Mouse (Mus musculus): ENCODE data around the gene Dph5. TPM values are rescaled to one million over a fixed set of nuclear protein-coding genes. Genes with fewer than 3 reads are reported as not detected.

Dph5 gene
- polyA plus RNA-seq, 1 experiment: 14.1 TPM

- Histone ChIP-seq H3K79me2 (ENCODE audit: control insufficient read depth, insufficient read depth) (no peaks in the 10 kb centered on the region), H3K36me3 (ENCODE audit: control insufficient read depth, insufficient read depth) (peaks cover 67% of the 10 kb centered on the region), H3K27me3 (ENCODE audit: control insufficient read depth, insufficient read depth, insufficient read length) (no peaks in the 10 kb centered on the region), H3K4me3 (ENCODE audit: insufficient read depth, poor library complexity, severe bottlenecking) (no peak overlapping the region), H3ac (ENCODE audit: control insufficient read depth, insufficient read length, low read depth) (no peak overlapping the region), H3K79me3 (ENCODE audit: low read depth) (no peaks in the 10 kb centered on the region)
- TF ChIP-seq MAX (IDR thresholded peaks at IDR 0.05) (no peak), USF1 (IDR thresholded peaks at IDR 0.05; ENCODE audit: low read depth) (no peak), MYOG (IDR thresholded peaks at IDR 0.05; ENCODE audit: control insufficient read depth, extremely low read depth, insufficient read length) (no peak), CTCF (IDR thresholded peaks at IDR 0.05; ENCODE audit: control insufficient read depth, insufficient read depth, insufficient read length) (no peak), FOSL1 (IDR thresholded peaks at IDR 0.05; ENCODE audit: insufficient read depth, low read length, poor library complexity, severe bottlenecking) (no peak), CEBPB (IDR thresholded peaks at IDR 0.05; ENCODE audit: low read depth) (no peak), MYOD1 (IDR thresholded peaks at IDR 0.05; ENCODE audit: control insufficient read depth, insufficient read length, low read depth) (no peak)
Measured at GRCm38 (mm10) chr3:115949220-115949920, 61.7 kb downstream of the Dph5 start.

- H3K27me3 ChIP-seq (ENCODE audit: control insufficient read depth, insufficient read depth, insufficient read length): no peaks in the 10 kb centered on the region
- H3K36me3 ChIP-seq (ENCODE audit: control insufficient read depth, insufficient read depth): peaks cover 68% of the 10 kb centered on the region
- H3K4me3 ChIP-seq (ENCODE audit: insufficient read depth, poor library complexity, severe bottlenecking): no peak overlapping the region
- H3K79me2 ChIP-seq (ENCODE audit: control insufficient read depth, insufficient read depth): no peaks in the 10 kb centered on the region
- no peaks in the 10 kb centered on the region for H3K79me3 ChIP-seq (ENCODE audit: low read depth)
- no peak overlapping the region for H3ac ChIP-seq (ENCODE audit: control insufficient read depth, insufficient read length, low read depth)
- no peak for TF ChIP-seq CTCF (IDR thresholded peaks at IDR 0.05; ENCODE audit: control insufficient read depth, insufficient read depth, insufficient read length)
Measured at GRCm38 (mm10) chr3:115949921-115950877, 62.6 kb downstream of the Dph5 start.

- Histone ChIP-seq H3K4me3 (ENCODE audit: insufficient read depth, poor library complexity, severe bottlenecking) (no peak overlapping the region), H3K27me3 (ENCODE audit: control insufficient read depth, insufficient read depth, insufficient read length) (no peaks in the 10 kb centered on the region), H3K79me2 (ENCODE audit: control insufficient read depth, insufficient read depth) (no peaks in the 10 kb centered on the region), H3K79me3 (ENCODE audit: low read depth) (no peaks in the 10 kb centered on the region), H3K36me3 (ENCODE audit: control insufficient read depth, insufficient read depth) (peaks cover 71% of the 10 kb centered on the region), H3ac (ENCODE audit: control insufficient read depth, insufficient read length, low read depth) (no peak overlapping the region)
- TF ChIP-seq USF1 (IDR thresholded peaks at IDR 0.05; ENCODE audit: low read depth) (no peak), MYOD1 (IDR thresholded peaks at IDR 0.05; ENCODE audit: control insufficient read depth, insufficient read length, low read depth) (no peak), CTCF (IDR thresholded peaks at IDR 0.05; ENCODE audit: control insufficient read depth, insufficient read depth, insufficient read length) (no peak), CEBPB (IDR thresholded peaks at IDR 0.05; ENCODE audit: low read depth) (no peak), MYOG (IDR thresholded peaks at IDR 0.05; ENCODE audit: control insufficient read depth, extremely low read depth, insufficient read length) (no peak), MAX (IDR thresholded peaks at IDR 0.05) (no peak)
Measured at GRCm38 (mm10) chr3:115951221-115951620, 63.6 kb downstream of the Dph5 start.

GRCm38 (mm10) chr3:115952356-115952755, 64.7 kb downstream of the Dph5 start:
- H3K36me3 ChIP-seq (ENCODE audit: control insufficient read depth, insufficient read depth): peaks cover 76% of the 10 kb centered on the region
- no peak overlapping the region for H3K4me3 ChIP-seq (ENCODE audit: insufficient read depth, poor library complexity, severe bottlenecking)
- no peak overlapping the region for H3ac ChIP-seq (ENCODE audit: control insufficient read depth, insufficient read length, low read depth)
- H3K79me2 ChIP-seq (ENCODE audit: control insufficient read depth, insufficient read depth): no peaks in the 10 kb centered on the region
- no peak for TF ChIP-seq MAX (IDR thresholded peaks at IDR 0.05)
- no peak for TF ChIP-seq FOSL1 (IDR thresholded peaks at IDR 0.05; ENCODE audit: insufficient read depth, low read length, poor library complexity, severe bottlenecking)
- TF ChIP-seq MYOG (IDR thresholded peaks at IDR 0.05; ENCODE audit: control insufficient read depth, extremely low read depth, insufficient read length): no peak
- TF ChIP-seq CEBPB (IDR thresholded peaks at IDR 0.05; ENCODE audit: low read depth): no peak
- no peak for TF ChIP-seq MYOD1 (IDR thresholded peaks at IDR 0.05; ENCODE audit: control insufficient read depth, insufficient read length, low read depth)
- no peak for TF ChIP-seq USF1 (IDR thresholded peaks at IDR 0.05; ENCODE audit: low read depth)
- no peak for TF ChIP-seq CTCF (IDR thresholded peaks at IDR 0.05; ENCODE audit: control insufficient read depth, insufficient read depth, insufficient read length)
- no peaks in the 10 kb centered on the region for H3K79me3 ChIP-seq (ENCODE audit: low read depth)
- no peaks in the 10 kb centered on the region for H3K27me3 ChIP-seq (ENCODE audit: control insufficient read depth, insufficient read depth, insufficient read length)

DNA sequence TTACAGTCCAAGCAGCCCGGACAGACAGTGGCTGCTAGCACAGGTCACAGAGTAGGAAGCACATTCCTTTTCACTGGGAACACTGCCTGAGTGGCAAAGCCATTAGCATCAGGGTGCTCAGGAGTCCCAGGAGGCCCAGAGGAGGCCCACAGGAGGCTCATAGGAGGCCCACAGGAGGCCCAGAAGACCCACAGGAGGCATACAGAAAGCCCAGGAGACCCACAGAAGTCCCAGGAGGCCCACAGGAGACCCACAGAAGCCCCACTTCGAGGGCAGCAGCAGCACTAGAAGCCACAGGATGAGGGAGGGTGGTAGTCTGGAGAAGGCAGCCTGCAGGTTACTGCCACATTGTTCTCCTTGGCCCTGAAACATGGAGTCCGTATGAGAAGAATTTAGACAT, 65.5 kb downstream of the Dph5 start:
- Histone ChIP-seq H3ac (ENCODE audit: control insufficient read depth, insufficient read length, low read depth) (no peak overlapping the region), H3K36me3 (ENCODE audit: control insufficient read depth, insufficient read depth) (peaks cover 80% of the 10 kb centered on the region), H3K27me3 (ENCODE audit: control insufficient read depth, insufficient read depth, insufficient read length) (no peaks in the 10 kb centered on the region), H3K79me3 (ENCODE audit: low read depth) (no peaks in the 10 kb centered on the region), H3K79me2 (ENCODE audit: control insufficient read depth, insufficient read depth) (no peaks in the 10 kb centered on the region), H3K4me3 (ENCODE audit: insufficient read depth, poor library complexity, severe bottlenecking) (no peak overlapping the region)
- TF ChIP-seq MAX (IDR thresholded peaks at IDR 0.05) (no peak), FOSL1 (IDR thresholded peaks at IDR 0.05; ENCODE audit: insufficient read depth, low read length, poor library complexity, severe bottlenecking) (no peak), USF1 (IDR thresholded peaks at IDR 0.05; ENCODE audit: low read depth) (no peak), CEBPB (IDR thresholded peaks at IDR 0.05; ENCODE audit: low read depth) (no peak), MYOG (IDR thresholded peaks at IDR 0.05; ENCODE audit: control insufficient read depth, extremely low read depth, insufficient read length) (no peak), CTCF (IDR thresholded peaks at IDR 0.05; ENCODE audit: control insufficient read depth, insufficient read depth, insufficient read length) (no peak), MYOD1 (IDR thresholded peaks at IDR 0.05; ENCODE audit: control insufficient read depth, insufficient read length, low read depth) (no peak)

Data from C2C12 (cell line).